Mouse (Mus musculus): ENCODE results near the gene Usp3. TPM values are rescaled to one million over a fixed set of nuclear protein-coding genes. Genes with fewer than 3 reads are reported as not detected.

Gene Usp3
- total and polyA plus RNA-seq, 2 experiments from 2014 or later = 39.4 to 53.4 TPM

DNA sequence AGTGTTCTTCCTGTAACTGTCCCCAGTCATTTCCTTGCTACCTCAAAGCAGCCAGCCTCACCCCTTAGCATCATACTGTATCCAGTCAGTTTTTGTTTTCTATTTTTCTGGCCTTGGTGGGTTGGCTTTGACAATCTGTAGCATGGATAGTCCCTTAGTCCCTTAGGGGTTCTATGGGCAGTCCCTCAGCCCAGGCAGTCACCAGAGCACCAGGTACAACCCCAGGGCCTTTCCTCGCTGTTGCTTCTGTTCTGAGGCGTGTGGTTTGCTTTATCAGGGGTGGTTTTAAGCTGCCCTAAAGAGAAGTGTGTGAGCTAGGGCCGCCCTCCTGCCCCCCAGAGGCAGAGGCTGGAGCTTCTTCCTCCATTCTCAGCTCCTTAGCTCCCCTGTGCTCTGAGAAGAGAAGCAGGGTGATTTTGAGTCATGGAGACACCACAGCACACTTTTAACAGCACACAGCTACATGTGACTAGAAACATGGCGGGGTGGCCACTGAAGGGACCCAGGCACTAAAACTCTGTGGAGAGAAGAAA is 89.0 kb downstream of the Usp3 start:
- ATAC-seq (ENCODE audit: insufficient read depth, low read depth) = peak; percentile 23; the same call in 1 of the 2 replicates
- H3K36me3 ChIP-seq (replicated peaks; ENCODE audit: control insufficient read depth, insufficient read depth, low read length) = peaks cover 58% of the 10 kb centered on the region
- no peaks in the 10 kb centered on the region for H3K4me1 ChIP-seq (ENCODE audit: control insufficient read depth, insufficient read depth)
- H3K9me3 ChIP-seq (replicated peaks; ENCODE audit: control insufficient read depth, low read length) = no peaks in the 10 kb centered on the region
- no peaks in the 10 kb centered on the region for H3K27me3 ChIP-seq (ENCODE audit: control insufficient read depth, insufficient read depth, low read length)
- no peak overlapping the region for H3K4me3 ChIP-seq (ENCODE audit: low read depth, low read length)
- 81% methylated on average over 4 of the region's 4 CpGs for WGBS
- H3K4me2 ChIP-seq (ENCODE audit: low read depth, low read length) = no peak overlapping the region
- no peak for DNase-seq (ENCODE audit: low spot score)
- H3K27ac ChIP-seq (ENCODE audit: low read depth) = no peak overlapping the region
- no peak overlapping the region for H3K9ac ChIP-seq (replicated peaks; ENCODE audit: low read depth, low read length)
- TF ChIP-seq CTCF (IDR thresholded peaks at IDR 0.05; ENCODE audit: low read depth) (no peak), EP300 (IDR thresholded peaks at IDR 0.05; ENCODE audit: low read depth) (no peak)

DNA sequence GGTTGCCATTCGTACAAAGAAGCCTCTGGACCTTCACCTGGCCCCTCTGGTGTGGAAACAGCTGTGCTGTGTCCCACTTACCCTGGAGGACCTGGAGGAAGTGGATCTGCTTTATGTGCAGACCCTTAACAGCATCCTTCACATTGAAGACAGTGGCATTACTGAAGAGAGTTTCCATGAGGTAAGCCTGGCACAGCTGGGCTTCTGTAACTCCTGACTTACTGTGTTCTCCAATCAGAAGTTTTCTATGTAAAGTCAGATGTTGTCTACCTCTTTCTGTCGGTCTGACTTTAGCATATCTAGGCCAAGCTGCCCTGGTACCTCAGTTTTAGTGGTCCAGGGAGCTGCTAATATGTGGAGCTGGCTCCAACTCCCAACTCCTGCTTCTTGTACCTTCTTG is 91.7 kb downstream of the Usp3 start:
- DNase-seq (ENCODE audit: low spot score) (no peak), ATAC-seq (ENCODE audit: insufficient read depth, low read depth) (no peak)
- Histone ChIP-seq H3K27me3 (ENCODE audit: control insufficient read depth, insufficient read depth, low read length) (no peaks in the 10 kb centered on the region), H3K4me3 (ENCODE audit: low read depth, low read length) (no peak overlapping the region), H3K4me2 (ENCODE audit: low read depth, low read length) (no peak overlapping the region), H3K9me3 (replicated peaks; ENCODE audit: control insufficient read depth, low read length) (no peaks in the 10 kb centered on the region), H3K27ac (ENCODE audit: low read depth) (no peak overlapping the region), H3K4me1 (ENCODE audit: control insufficient read depth, insufficient read depth) (no peaks in the 10 kb centered on the region), H3K36me3 (replicated peaks; ENCODE audit: control insufficient read depth, insufficient read depth, low read length) (peaks cover 60% of the 10 kb centered on the region), H3K9ac (replicated peaks; ENCODE audit: low read depth, low read length) (no peak overlapping the region)
- TF ChIP-seq EP300 (IDR thresholded peaks at IDR 0.05; ENCODE audit: low read depth) (no peak), CTCF (IDR thresholded peaks at IDR 0.05; ENCODE audit: low read depth) (no peak)
- 75% methylated on average over 2 of the region's 2 CpGs for WGBS

DNA sequence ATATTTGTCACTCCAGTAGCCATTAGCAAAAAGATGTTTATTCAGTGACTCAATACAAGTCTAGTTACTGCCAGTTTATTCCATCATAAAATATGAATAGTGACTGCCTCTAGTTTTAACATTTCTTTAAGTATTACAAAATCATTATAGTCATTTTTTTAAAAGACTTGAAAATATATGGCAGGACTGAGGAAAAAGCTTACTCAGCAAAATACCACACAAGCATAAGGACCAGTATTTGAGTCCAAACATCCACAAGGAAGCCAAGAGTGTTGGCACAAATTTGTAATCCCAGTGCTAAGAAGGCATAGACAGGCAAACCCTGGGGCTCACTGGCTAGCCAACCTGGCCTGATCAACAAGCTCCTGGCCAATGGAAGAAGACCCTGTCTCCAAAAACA is 99.0 kb downstream of the Usp3 start:
- Histone ChIP-seq H3K4me3 (ENCODE audit: low read depth, low read length) (no peak overlapping the region), H3K27ac (ENCODE audit: low read depth) (no peak overlapping the region), H3K9me3 (replicated peaks; ENCODE audit: control insufficient read depth, low read length) (no peaks in the 10 kb centered on the region), H3K27me3 (ENCODE audit: control insufficient read depth, insufficient read depth, low read length) (no peaks in the 10 kb centered on the region), H3K9ac (replicated peaks; ENCODE audit: low read depth, low read length) (no peak overlapping the region), H3K4me2 (ENCODE audit: low read depth, low read length) (no peak overlapping the region), H3K4me1 (ENCODE audit: control insufficient read depth, insufficient read depth) (no peaks in the 10 kb centered on the region), H3K36me3 (replicated peaks; ENCODE audit: control insufficient read depth, insufficient read depth, low read length) (peaks cover 84% of the 10 kb centered on the region)
- no peak for DNase-seq (ENCODE audit: low spot score)
- no peak for ATAC-seq (ENCODE audit: insufficient read depth, low read depth)
- TF ChIP-seq EP300 (IDR thresholded peaks at IDR 0.05; ENCODE audit: low read depth) (no peak), CTCF (IDR thresholded peaks at IDR 0.05; ENCODE audit: low read depth) (no peak)

DNA sequence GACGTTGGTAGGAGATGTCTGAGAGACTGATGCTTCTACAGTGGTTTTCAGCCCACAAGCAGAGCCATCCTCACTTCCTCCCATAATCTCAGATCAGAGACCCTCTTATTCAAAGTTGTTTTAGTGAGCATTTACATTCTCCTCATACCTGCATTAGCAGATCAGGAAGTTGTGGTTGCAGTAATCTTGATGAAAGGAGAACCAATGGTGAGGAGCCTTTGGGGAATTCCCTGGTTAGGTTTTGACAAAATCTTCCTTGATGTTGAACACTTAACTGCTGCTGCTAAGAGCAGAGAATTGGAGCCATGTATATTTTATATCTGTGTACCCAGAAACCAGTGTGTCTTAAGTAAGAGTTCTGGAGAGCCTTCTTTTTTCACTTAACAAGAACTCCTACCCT is 100.6 kb downstream of the Usp3 start:
- Histone ChIP-seq H3K4me3 (ENCODE audit: low read depth, low read length) (no peak overlapping the region), H3K36me3 (replicated peaks; ENCODE audit: control insufficient read depth, insufficient read depth, low read length) (peaks cover 89% of the 10 kb centered on the region), H3K27ac (ENCODE audit: low read depth) (no peak overlapping the region), H3K4me1 (ENCODE audit: control insufficient read depth, insufficient read depth) (no peaks in the 10 kb centered on the region), H3K27me3 (ENCODE audit: control insufficient read depth, insufficient read depth, low read length) (no peaks in the 10 kb centered on the region), H3K9ac (replicated peaks; ENCODE audit: low read depth, low read length) (no peak overlapping the region), H3K9me3 (replicated peaks; ENCODE audit: control insufficient read depth, low read length) (no peaks in the 10 kb centered on the region), H3K4me2 (ENCODE audit: low read depth, low read length) (no peak overlapping the region)
- 75% methylated on average over 1 of the region's 1 CpGs for WGBS
- DNase-seq (ENCODE audit: low spot score) (no peak), ATAC-seq (ENCODE audit: insufficient read depth, low read depth) (no peak)
- TF ChIP-seq EP300 (IDR thresholded peaks at IDR 0.05; ENCODE audit: low read depth) = no peak
- TF ChIP-seq CTCF (IDR thresholded peaks at IDR 0.05; ENCODE audit: low read depth) = no peak

DNA sequence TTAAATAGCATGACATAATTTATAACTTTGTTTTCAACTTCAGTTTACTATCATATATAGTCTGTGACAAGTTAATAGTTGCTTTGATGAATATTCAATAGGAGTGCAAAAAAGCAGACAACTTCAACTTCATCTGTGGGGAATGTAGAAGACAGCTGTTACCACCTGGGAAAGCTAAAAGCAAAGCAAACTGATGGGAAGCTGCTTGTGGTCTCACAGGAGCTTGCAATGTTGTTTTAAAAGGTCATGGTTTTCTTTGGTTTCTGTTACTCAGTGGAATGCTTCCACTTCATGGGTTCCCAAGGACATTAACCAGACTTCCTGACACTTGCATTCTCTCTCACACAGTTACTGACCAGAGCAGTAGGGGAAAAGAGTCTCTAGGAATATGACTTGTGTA is 104.2 kb downstream of the Usp3 start:
- Histone ChIP-seq H3K27ac (ENCODE audit: low read depth) (no peak overlapping the region), H3K27me3 (ENCODE audit: control insufficient read depth, insufficient read depth, low read length) (no peaks in the 10 kb centered on the region), H3K36me3 (replicated peaks; ENCODE audit: control insufficient read depth, insufficient read depth, low read length) (peaks cover 92% of the 10 kb centered on the region)

DNA sequence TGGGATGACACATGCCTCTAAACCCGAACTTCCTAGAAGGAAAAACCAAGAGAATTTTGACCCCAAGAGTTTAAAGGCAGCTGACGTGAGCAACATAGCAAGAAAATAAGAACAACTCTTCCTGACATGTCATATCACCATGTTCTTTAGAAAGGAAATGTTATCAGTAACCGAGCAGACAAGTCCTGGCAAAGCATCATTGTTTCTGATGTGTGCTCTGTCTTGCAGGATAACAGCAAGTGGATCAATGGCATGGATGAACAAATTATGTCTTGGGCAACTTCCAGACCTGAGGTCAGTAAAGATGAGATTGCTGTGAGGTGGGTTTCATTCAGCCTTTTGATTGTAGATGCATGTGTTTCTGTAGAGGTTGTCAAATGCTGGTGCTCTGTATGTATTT is 109.5 kb downstream of the Usp3 start:
- DNase-seq (ENCODE audit: low spot score) = no peak
- TF ChIP-seq EP300 (IDR thresholded peaks at IDR 0.05; ENCODE audit: low read depth) (no peak), CTCF (IDR thresholded peaks at IDR 0.05; ENCODE audit: low read depth) (no peak)
- no peak for ATAC-seq (ENCODE audit: insufficient read depth, low read depth)
- Histone ChIP-seq H3K9ac (replicated peaks; ENCODE audit: low read depth, low read length) (no peak overlapping the region), H3K27ac (ENCODE audit: low read depth) (no peak overlapping the region), H3K36me3 (replicated peaks; ENCODE audit: control insufficient read depth, insufficient read depth, low read length) (peaks cover 79% of the 10 kb centered on the region), H3K27me3 (ENCODE audit: control insufficient read depth, insufficient read depth, low read length) (no peaks in the 10 kb centered on the region), H3K4me1 (ENCODE audit: control insufficient read depth, insufficient read depth) (no peaks in the 10 kb centered on the region), H3K4me2 (ENCODE audit: low read depth, low read length) (no peak overlapping the region), H3K4me3 (ENCODE audit: low read depth, low read length) (no peak overlapping the region), H3K9me3 (replicated peaks; ENCODE audit: control insufficient read depth, low read length) (no peaks in the 10 kb centered on the region)
- 78% methylated on average over 3 of the region's 3 CpGs for WGBS

More for the DNA sequence above, 104.2 kb downstream of the Usp3 start:
- Histone ChIP-seq H3K4me1 (ENCODE audit: control insufficient read depth, insufficient read depth) (no peaks in the 10 kb centered on the region), H3K4me2 (ENCODE audit: low read depth, low read length) (no peak overlapping the region), H3K4me3 (ENCODE audit: low read depth, low read length) (no peak overlapping the region), H3K9ac (replicated peaks; ENCODE audit: low read depth, low read length) (no peak overlapping the region), H3K9me3 (replicated peaks; ENCODE audit: control insufficient read depth, low read length) (no peaks in the 10 kb centered on the region)
- DNase-seq (ENCODE audit: low spot score) (no peak), ATAC-seq (ENCODE audit: insufficient read depth, low read depth) (no peak)
- no peak for TF ChIP-seq CTCF (IDR thresholded peaks at IDR 0.05; ENCODE audit: low read depth)
- TF ChIP-seq EP300 (IDR thresholded peaks at IDR 0.05; ENCODE audit: low read depth) = no peak
